Mouse (Mus musculus) MEL (cell line): ENCODE results near the gene Traip.

Experiments
- CHD2 ChIP-seq: IDR thresholded peaks from 2 replicates; pipeline ENCODE4 v1.6.1; 2011; ENCODE audit warnings: low read length, improper control_type of control experiment
- CTCF ChIP-seq, 3 experiments: IDR thresholded peaks in 2 of 3; conservative IDR thresholded peaks in 1 of 3; 2 replicates each; pipeline ENCODE4 v1.5.1; 2011 to 2012; ENCODE audit warnings: low read length in 3 of 3, low read depth in 2 of 3, mild to moderate bottlenecking in 2 of 3, improper control_type of control experiment in 1 of 3, inconsistent platforms in 1 of 3, mixed read lengths in 1 of 3, moderate library complexity in 1 of 3; ENCODE audit not compliant: control insufficient read depth in 1 of 3, insufficient read depth in 1 of 3, poor library complexity in 1 of 3, severe bottlenecking in 1 of 3
- E2F4 ChIP-seq: IDR thresholded peaks from 2 replicates; pipeline ENCODE4 v1.6.1; 2011; ENCODE audit warnings: low read depth, low read length, improper control_type of control experiment, borderline replicate concordance
- EP300 ChIP-seq, 2 experiments: IDR thresholded peaks; 2 replicates each; pipeline ENCODE4 v1.6.1; 2011; ENCODE audit warnings: improper control_type of control experiment in 2 of 2, low read length in 2 of 2, low read depth in 1 of 2, mild to moderate bottlenecking in 1 of 2
- GATA1 ChIP-seq: IDR thresholded peaks from 2 replicates; pipeline ENCODE4 v1.6.1; 2011; ENCODE audit warnings: low read depth, low read length, improper control_type of control experiment
- KAT2A ChIP-seq: conservative IDR thresholded peaks from 2 replicates; pipeline ENCODE4 v1.6.1; 2012; ENCODE audit warnings: low read depth, low read length, improper control_type of control experiment, inconsistent platforms
- MAFK ChIP-seq: IDR thresholded peaks from 2 replicates; pipeline ENCODE4 v1.6.1; 2011; ENCODE audit warnings: low read depth, mild to moderate bottlenecking, low read length, improper control_type of control experiment, borderline replicate concordance
- MYB ChIP-seq: IDR thresholded peaks from 2 replicates; pipeline ENCODE4 v1.6.1; 2011; ENCODE audit warnings: mild to moderate bottlenecking, low read depth, low read length, improper control_type of control experiment
- POLR2A ChIP-seq, 2 experiments: IDR thresholded peaks; 2 replicates each; pipeline ENCODE4 v1.6.1; 2011 to 2012; ENCODE audit warnings: low read length in 2 of 2, mild to moderate bottlenecking in 2 of 2, control low read depth in 1 of 2, improper control_type of control experiment in 1 of 2, low read depth in 1 of 2, moderate library complexity in 1 of 2; ENCODE audit not compliant: control insufficient read depth in 1 of 2, insufficient read depth in 1 of 2, poor library complexity in 1 of 2
- TBP ChIP-seq: IDR thresholded peaks from 2 replicates; pipeline ENCODE4 v1.8.0; 2011; ENCODE audit warnings: low read depth, low read length, improper control_type of control experiment
- UBTF ChIP-seq: IDR thresholded peaks from 2 replicates; pipeline ENCODE4 v1.6.1; 2012; ENCODE audit warnings: low read depth, mild to moderate bottlenecking, inconsistent platforms, low read length, improper control_type of control experiment, moderate library complexity, borderline replicate concordance; ENCODE audit not compliant: insufficient read depth
- ZC3H11A ChIP-seq: IDR thresholded peaks from 2 replicates; pipeline ENCODE4 v1.6.1; 2012; ENCODE audit warnings: low read depth, mild to moderate bottlenecking, inconsistent platforms, low read length, improper control_type of control experiment
- ZNF384 ChIP-seq: IDR thresholded peaks from 2 replicates; pipeline ENCODE4 v1.6.1; 2012; ENCODE audit warnings: low read depth, mild to moderate bottlenecking, inconsistent platforms, low read length, improper control_type of control experiment

- TF ChIP-seq E2F4 (no peak), ZNF384 (no peak), POLR2A (IDR thresholded peaks at IDR 0.05; ENCODE audit: control insufficient read depth in 1 of 2, insufficient read depth in 1 of 2, low read depth in 1 of 2, low read length in 2 of 2, poor library complexity in 1 of 2) (peak in 1 of 2 experiments; percentile 45; a peak in 1 of 4 replicates), MYB (no peak), MAFK (no peak), CTCF (IDR thresholded peaks at IDR 0.05 in 2 of 3, conservative IDR thresholded peaks at IDR 0.05 in 1 of 3; ENCODE audit: control insufficient read depth in 1 of 3, insufficient read depth in 1 of 3, low read depth in 2 of 3, low read length in 3 of 3, poor library complexity in 1 of 3, severe bottlenecking in 1 of 3) (no peak), UBTF (no peak), GATA1 (no peak), CHD2 (no peak), TBP (no peak), KAT2A (no peak), EP300 (IDR thresholded peaks at IDR 0.05; ENCODE audit: low read depth in 1 of 2, low read length in 2 of 2) (no peak), ZC3H11A (no peak)
Measured at GRCm38 (mm10) chr9:107906252-107906966, 43.5 kb upstream of the Traip start, which contains the start of gene Mst1r.
